In the genomic region with DNA sequence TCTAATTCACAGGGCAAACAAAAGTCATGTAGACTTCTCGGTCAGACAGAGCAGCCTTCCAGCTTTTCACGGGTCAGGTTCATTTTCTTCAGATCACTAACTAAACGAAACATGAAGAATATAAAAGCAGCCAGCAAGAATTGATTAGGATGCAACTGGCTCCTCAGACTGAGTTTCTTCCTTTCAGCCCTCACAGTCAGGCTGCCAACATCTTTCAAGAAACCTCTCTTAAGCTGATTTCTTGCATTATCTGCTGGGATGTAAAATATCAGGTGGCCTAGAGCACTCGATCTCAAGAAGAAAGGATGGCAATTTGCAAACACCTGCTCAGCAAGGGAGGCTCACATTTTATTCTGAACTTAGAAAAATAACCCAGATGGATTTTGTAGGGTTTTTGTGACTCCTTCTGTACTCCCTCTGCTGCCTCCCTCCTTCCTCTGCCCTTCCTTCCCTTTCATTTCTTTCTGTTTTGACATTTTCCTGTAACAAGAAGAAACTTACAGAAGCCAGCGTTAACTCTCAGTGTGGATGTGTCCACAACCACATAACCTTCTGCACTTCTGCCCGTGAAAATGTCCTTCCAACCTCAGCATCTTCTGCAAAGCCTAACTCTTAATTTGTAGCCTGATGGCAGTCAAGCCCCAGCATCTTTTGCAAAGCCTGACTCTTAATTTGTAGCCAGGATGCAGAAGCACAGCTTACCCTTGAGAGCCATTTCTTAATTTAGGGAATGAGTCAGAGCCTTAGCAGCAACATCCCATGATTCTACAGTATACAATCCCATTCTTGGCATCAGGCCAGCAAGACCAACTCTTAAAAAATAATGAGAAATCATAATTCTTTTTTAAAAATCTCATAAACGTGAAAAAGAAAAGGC, we compare ENCODE assay signal across 9 mouse cellular contexts.
A peak's percentile ranks its signal among the peaks of the same experiment; 100 is the strongest.
DNase-seq lines count a peak whose midpoint lies in the region; ATAC-seq lines count a peak whose summit lies in the region.
"Had no signal": no experiment of that assay in that cellular context is flagged by ENCODE, and none has a peak within 500 bp of the region (broad histone marks: within the 10 kb centered on the region; RNA-seq: fewer than 3 reads in every experiment).

No protein-coding gene starts in this region.

- H3K36me3 ChIP-seq in kidney, embryonic 14.5 days (ENCODE audit: control insufficient read depth, insufficient read depth, low read length), result no peaks in the 10 kb centered on the region

- no peaks in the 10 kb centered on the region for H3K4me1 ChIP-seq in kidney, embryonic 14.5 days (ENCODE audit: control insufficient read depth, insufficient read depth, low read length)

- intact Hi-C loops in gastrocnemius, postnatal 14 days (cut with DNase I; ENCODE audit: low total_unique reads), result no loop called here

- peak; percentile 13 to 37 for DNase-seq in cerebellum, postnatal 25 days
- DNase-seq in cerebellum, adult 11 months, result no peak
- peak; percentile 93 for DNase-seq in MN1 (ENCODE audit: low spot score)
- DNase-seq in gastrocnemius, postnatal 14 days, result peak; percentile 18
- DNase-seq in lung, postnatal 10 days, result peak; percentile 70
- no peak for DNase-seq in thymus, postnatal 14 days
- no peak for DNase-seq in thymus, postnatal 10 days (ENCODE audit: low spot score in 2 of 2)

- H3K4me3 ChIP-seq in kidney, embryonic 14.5 days (ENCODE audit: low read length), result no peak overlapping the region

- H3K27me3 ChIP-seq in kidney, embryonic 14.5 days (ENCODE audit: control insufficient read depth, insufficient read depth, low read length), result no peaks in the 10 kb centered on the region

- ATAC-seq in kidney, embryonic 14.5 days (ENCODE audit: low FRiP score, low TSS enrichment), result peak; percentile 82; the same call in 1 of the 2 replicates

- peak overlapping the region; percentile 20; the same call in 1 of the 2 replicates for H3K27ac ChIP-seq in kidney, embryonic 14.5 days (ENCODE audit: low read depth, low read length)
- H3K27ac ChIP-seq: liver, embryonic 14.5 days had no signal

- H3K9ac ChIP-seq in kidney, embryonic 14.5 days (ENCODE audit: low read depth, low read length), result no peak overlapping the region
- H3K9ac ChIP-seq: liver, embryonic 14.5 days had no signal

- no peaks in the 10 kb centered on the region for H3K9me3 ChIP-seq in kidney, embryonic 14.5 days (ENCODE audit: control insufficient read depth, low read length)

- WGBS in kidney, embryonic 14.5 days, result 50% methylated on average over 7 of the region's 7 CpGs

- H3K4me2 ChIP-seq in kidney, embryonic 14.5 days (replicated peaks; ENCODE audit: low read depth, low read length), result no peak overlapping the region

Comparison
In these comparisons a context has a peak if more than half of its experiments do, and no peak if none do; other contexts are left out.
1. DNase-seq: peak in cerebellum, postnatal 25 days (2 of 2), MN1 (single experiment), gastrocnemius, postnatal 14 days (single experiment) and lung, postnatal 10 days (single experiment); none in cerebellum, adult 11 months (single experiment), thymus, postnatal 14 days (single experiment) and thymus, postnatal 10 days (0 of 2).